Mouse (Mus musculus) spleen, adult 18-20 months (tissue): ENCODE data around the gene Gm14435.
"Not testable (repeated sequence)": the region's sequence is repeated elsewhere in the genome, so short reads cannot be mapped to it uniquely, and the experiment has no call there.

Experiments
- DNase-seq, 2 experiments: peaks; one replicate each; pipeline ENCODE4 v3.0.0; 2022; ENCODE audit warnings: mixed read lengths in 2 of 2

Gene Gm14435

GRCm38 (mm10) chr2:176423294-176423693, at the start of gene Gm14435:
TSS of gene Gm14435 (plus strand) at chr2:176423594.
- DNase-seq, result not testable (repeated sequence)
